Mouse (Mus musculus): ENCODE measurements around the gene Angel2. TPM values are rescaled to one million over a fixed set of nuclear protein-coding genes. Genes with fewer than 3 reads are reported as not detected.
"Not testable (repeated sequence)": the region's sequence is repeated elsewhere in the genome, so short reads cannot be mapped to it uniquely, and the experiment has no call there.

Gene Angel2
- 10 to 100 TPM; 20.7 to 24.6 TPM for total RNA-seq (2021)
- long read RNA-seq, experiment 1, transcript Angel2-202 (9 exons, 3,714 nt) = major isoform, 11 of 28 reads
- long read RNA-seq, experiment 1, partial matches to known transcripts = 3 of 28 reads
- long read RNA-seq, experiment 1, other reads (novel, unspliced or antisense) = 14 of 28 reads
- long read RNA-seq, experiment 2, transcript Angel2-202 (9 exons, 3,714 nt) = major isoform, 12 of 61 reads
- long read RNA-seq, experiment 2, partial matches to known transcripts = 11 of 61 reads
- long read RNA-seq, experiment 2, other reads (novel, unspliced or antisense) = 36 of 61 reads

DNA sequence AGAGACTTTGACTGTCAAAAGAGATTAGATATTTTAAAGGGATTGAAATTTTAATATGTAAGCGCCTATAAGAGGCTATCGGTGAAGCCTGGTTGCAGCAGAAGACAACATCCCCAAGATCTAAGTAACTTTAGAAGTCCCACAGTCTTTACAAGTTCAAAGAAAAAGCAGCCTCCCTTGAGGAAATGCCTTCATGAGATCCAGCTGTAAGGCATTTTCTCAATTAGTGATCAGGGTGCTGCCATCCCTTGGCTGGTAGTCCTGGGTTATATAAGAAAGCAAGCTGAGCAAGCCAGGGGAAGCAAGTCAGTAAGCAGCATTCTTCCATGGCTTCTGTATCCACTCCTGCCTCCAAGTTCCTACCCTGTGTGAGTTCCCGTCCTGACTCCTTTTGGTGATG is at the start of gene Angel2:
Angel2 (plus strand) TSS at position 301 of the 400 bp plus-strand sequence.
- DNase-seq = not testable (repeated sequence)

DNA sequence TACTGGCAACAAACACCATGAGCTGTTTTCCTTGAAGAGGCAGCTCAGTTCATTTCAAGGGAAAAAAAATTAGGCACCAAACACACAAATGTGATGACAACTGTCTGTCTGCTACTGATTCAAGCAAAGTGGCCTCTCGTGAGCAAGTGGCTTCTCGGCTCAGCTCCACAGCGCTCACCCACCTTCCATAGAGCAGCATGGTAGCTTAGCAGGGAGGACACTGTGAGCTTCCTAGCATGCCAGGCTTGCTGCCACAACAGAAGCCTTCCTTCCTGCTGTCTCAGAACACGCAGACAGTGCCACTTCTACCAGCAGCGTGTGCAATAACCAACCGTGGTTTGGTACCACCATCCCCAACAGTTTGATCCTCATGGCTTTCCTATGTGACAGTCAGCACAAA is 49.2 kb upstream of the Angel2 start:
- no peak for DNase-seq

DNA sequence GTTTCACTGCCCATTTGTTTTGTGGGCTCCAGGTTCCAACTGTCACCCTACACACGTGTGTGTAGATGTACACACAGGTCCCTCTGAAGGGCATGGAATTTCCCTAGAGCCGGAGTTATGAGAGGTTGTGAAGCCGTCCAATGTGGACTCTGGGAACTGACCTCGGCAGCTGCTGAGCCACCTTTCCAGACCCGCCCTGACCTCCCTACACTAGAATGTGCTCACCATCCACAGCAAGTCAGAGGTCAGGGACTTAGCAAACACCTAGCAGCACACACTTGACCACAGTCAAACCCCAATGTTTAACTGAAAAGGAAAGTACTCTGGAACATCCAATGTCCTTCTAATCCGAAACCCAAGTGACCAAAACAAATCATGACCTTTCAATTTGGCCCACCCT is 44.3 kb upstream of the Angel2 start:
- DNase-seq = no peak

DNA sequence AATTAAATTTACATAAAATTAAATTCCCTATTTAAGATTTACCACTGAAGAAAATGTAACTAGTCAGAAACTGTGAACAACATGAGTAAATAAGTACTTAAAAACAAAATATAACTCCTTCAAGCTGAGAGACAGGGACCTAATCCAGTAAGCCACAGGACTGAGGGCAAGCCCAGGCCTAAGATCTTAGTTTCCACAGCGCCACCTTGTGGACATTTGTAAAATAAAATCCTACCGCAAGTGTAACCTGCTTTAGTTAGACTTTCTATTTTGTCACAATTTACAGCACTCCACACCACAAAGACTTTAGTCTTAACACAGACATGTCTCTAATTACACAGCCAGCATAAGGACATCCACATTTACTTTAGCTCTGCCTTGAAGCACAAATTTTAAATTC is 43.5 kb upstream of the Angel2 start:
- DNase-seq = no peak

DNA sequence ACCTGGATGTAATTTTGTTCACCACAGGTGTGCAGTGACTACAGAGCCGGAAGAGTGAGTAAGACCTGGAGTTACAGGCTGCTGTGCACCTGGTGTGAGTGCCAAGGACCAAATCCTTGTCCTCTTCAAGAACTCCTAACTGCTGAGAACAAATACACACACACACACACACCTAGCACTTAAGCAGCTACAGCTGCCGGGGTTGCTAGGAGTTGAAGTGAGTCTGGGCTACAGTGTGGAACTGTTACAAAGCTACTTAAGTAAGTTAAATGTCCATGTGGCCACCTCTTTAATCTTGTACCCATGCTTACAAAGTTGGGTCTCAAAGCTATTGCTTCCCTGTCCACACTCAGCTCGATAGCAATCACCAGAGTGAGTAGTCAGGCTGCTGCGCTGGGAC is 38.9 kb upstream of the Angel2 start:
- no peak for DNase-seq

DNA sequence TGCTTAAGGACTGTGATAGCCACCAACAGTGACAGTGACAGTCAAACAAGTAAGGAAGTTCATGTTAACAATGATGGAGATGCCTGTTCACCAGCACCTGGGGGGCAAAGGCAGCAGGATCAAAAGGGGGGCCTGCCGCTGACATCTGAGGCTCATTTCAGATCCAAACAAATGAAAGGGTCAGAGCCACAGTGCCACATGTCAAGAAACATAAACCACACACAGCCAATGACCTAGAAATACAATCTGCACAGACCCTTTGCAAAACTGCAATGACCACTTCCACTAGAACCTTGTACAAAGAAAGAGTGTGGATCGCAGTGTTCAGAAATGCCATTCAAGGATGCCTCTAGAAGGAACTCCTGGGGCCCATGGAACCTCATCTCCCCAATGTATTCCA is 36.9 kb upstream of the Angel2 start:
- DNase-seq = no peak

DNA sequence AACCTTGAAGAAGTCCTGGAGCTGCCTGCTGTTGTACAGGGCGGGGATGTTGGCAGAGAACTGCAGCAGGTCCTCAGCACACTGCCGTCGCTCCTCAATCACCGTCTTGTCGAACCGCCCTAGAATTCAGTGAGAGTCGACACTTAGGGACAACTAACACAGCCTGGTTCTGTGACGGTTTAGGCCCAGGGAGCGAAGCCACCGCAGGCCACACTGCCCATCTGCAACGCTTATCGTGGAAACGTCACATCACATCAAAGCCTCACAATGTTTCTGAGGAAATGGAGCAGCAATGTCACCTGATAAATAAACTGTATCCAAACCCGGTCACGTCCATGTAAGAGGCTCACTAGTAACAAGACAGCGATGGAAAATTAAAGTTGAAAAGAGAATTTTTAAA is 36.3 kb upstream of the Angel2 start:
- no peak for DNase-seq

DNA sequence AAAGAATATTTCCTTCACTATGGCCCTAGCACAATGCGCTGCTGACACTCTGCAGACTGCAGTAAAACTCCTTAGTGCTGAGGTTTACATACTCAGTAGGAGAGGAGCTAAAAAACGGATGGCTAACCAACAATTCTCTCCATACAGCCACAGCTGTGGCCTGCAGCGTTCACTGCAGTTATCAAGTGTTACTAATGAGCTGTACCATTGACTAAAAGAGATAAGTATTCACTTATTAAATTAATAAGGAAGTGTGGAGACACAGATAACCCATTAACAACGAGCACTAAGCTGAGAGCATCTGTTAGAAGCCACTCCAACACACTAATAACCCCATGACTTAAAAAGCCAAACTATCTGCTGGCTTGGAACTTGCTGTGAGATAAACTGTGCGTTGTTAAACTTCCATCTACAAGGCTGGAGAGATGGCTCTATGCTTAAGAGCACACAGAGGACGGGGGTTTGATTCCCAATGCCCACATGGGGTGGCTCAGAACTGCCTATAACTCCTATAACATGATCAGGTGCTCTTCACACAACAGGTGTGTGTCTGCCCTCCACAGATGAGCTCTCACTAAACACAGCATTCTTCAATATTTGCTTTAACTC is 31.2 kb upstream of the Angel2 start:
- DNase-seq = no peak

DNA sequence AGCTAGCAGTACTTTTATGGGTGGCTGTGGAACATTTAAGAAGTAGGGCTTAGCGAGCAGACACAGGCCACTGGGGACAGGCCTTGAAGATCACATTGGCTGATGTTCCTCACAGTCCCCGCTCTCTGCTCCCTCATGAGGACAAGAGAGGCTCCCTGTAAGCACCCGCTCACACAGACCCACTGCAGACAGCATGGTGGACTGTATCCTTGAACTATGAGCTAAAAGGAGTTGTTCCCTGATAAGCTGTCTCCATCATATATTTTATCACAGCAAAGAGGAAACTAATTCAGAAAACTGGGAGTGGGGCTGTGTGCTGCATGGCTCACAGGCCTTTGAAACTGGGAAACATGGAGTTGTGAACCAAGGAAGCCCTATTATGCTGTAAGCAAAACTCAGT is 26.7 kb upstream of the Angel2 start:
- DNase-seq = no peak

DNA sequence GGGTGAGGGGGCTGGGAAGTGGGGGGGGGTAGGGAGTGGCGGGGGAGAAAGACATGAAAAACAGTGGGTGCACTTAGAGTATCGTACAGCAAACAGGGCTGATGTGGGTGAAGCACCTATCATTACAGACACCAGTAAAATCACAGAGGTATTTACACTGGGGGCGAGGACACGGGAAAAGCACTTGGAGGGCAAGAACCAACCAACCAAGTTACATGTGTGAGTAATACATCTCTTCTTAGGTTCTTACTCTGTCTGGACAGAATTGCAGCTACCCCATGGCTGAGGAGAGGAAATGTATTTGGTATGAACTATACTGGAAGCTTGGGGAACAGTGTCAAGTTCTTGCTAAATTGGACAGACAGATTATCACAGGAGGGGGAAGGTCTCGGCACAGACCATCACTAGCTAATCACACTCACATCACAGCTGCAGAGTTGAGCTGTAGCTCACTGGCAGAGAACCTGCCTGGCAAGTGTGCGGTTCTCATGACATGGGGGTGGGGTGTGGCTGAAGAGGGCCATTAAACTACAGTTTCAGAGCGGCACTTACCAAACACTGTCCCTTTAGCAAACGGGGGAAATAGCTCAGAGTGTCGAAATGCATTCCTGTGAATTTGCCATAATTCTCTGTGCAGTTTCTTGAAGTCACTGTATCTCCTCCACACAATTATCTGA is 25.9 kb upstream of the Angel2 start:
- no peak for DNase-seq

DNA sequence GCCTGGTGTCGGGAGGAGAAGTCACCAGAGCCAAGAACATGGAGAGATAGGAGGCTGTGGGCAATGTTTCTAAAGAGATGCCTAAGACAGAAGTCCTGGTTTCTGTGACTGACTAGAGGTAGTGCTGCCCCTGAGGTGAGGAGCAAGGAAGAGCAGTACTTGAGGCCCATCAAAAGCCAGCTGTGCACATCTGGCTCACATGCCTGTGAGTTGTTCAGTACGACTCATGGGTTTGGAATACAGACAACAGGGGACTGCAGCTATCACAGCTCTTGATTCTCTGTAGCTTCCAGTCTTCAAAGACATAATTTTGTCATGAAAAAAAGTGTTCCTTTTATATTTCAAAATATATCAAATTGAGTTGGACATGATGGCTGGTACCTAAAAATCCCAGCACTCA is 23.8 kb upstream of the Angel2 start:
- DNase-seq = no peak

DNA sequence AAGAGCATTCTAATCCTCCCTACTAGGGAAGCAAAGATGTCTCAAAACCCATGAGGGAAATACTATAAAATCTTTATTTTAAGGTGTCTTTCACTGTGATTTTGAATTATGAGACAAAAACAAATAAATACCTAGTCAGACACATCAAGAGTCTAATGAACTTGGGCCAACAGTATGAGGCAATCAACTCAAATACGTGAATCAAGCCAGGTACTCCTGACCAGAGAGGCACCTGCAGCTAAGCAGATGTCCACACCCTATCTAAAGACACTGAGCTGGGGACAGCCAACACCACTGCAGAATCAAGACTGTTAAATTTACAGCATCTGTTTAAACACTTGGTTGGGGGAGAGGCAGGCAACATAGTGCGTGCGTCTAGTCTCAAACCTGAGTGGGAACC is 20.8 kb upstream of the Angel2 start:
- no peak for DNase-seq

DNA sequence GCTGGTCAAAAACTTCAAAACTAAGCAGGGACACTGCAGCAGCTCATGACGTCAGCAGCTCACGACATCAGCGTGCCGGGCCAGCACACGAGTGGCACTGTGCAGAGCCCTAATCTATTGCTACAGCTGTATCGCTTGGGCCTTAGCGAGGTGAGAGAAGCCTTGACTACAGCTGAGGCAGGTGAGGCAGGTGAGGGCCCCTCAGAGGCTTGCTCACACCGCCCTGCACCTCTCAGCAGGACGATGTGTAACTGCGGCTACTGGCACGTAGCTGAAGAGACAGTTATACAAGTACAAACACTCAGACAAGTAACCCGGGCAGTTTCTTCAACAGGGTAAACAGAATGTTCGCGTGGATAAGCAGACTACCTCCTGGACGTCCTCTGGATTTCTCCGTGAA is 20.2 kb upstream of the Angel2 start:
- no peak for DNase-seq

DNA sequence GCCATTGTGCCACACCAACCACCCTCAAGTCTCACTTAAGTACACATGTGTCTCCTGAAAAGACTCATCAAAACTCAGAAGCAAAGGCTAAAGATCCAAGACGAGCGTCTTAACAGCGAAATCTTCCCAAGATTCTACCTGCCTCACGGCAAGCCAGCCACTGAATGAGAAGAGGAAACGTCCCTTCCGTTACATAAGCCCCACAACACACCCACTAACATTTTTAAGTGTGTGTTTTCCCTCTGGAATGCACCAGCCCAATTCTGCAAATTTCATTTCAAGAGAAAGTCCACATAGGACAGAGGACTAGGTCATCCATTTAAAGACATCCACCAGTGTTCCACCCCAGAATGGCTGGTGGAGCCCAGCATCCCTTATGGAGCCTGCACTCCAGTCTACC is 14.1 kb upstream of the Angel2 start:
- DNase-seq = no peak

DNA sequence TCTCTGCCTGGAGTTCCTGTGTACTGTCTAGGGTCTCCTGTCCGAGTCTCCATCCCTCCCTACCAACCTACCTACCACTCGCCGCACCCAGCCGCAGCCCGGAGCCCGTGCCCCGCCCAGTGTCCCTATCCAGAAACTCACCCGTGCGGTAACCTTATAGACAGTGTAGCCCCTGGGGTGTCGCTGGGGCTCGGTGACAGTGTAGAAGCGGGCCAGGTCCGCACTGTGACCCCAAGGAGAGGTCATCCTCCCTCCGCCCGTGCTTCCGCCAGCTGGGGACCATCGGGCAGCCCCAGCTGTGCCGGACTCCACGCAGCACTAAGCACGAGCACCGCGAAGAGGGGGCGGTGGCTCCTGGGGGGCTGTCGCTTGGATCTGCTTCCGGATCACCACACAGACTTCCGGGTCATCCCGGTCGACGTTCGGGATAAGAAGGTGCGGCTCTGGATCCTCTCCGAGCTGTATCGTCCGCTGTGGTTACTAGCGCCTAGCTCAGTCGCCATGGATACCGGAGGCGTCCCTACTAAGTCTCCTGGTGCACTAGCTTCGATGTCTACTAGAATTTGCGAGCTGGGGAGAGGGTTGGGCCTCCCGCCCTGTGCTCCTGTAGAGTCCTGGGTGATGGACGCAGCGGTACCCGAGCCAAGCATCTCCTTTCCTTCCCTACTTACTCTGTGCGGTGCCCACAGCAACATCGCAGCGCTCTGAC is 13.3 kb upstream of the Angel2 start, which contains the start of gene Rps6kc1:
Rps6kc1 (minus strand) TSS at position 356 of the 709 bp plus-strand sequence.
- DNase-seq = peak; percentile 79

DNA sequence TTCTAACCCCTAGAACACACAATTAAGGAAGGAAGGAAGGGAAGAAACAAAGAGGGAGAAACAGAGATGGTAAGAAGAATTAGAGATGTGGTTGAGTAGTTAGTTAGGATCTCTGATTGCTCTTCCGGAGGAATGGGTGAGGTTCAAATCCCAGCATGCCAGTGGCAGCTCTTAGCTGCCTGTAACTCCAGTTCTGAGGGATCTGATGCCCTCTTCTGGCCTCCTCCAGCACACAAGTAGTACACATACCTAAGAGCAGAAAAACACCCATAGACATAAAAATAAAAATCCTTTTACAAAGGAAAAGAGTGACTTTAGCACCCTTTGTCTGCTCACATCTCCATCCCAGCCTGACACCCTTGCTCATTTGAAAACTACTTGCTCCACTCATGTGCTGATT is 12.3 kb upstream of the Angel2 start:
- DNase-seq = no peak

DNA sequence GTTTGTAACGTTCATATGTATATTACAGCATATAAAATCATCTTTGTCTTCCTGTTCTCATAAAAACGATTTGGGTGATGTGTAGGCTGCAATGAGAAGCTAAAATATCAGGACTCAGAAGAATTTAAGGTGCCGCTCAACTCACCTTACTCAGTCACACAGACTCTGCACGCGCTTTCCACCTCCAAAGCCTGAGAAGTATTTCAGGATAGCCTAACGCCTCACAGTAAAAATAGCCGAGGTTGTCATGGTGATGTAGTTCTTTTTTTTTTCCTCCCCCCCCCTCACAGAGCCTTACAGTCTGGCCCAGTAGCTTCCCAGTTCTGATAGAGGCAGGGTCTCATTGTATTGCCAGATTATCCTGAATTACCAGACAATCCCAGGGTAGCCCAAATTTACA is 6.0 kb upstream of the Angel2 start:
- no peak for DNase-seq

DNA sequence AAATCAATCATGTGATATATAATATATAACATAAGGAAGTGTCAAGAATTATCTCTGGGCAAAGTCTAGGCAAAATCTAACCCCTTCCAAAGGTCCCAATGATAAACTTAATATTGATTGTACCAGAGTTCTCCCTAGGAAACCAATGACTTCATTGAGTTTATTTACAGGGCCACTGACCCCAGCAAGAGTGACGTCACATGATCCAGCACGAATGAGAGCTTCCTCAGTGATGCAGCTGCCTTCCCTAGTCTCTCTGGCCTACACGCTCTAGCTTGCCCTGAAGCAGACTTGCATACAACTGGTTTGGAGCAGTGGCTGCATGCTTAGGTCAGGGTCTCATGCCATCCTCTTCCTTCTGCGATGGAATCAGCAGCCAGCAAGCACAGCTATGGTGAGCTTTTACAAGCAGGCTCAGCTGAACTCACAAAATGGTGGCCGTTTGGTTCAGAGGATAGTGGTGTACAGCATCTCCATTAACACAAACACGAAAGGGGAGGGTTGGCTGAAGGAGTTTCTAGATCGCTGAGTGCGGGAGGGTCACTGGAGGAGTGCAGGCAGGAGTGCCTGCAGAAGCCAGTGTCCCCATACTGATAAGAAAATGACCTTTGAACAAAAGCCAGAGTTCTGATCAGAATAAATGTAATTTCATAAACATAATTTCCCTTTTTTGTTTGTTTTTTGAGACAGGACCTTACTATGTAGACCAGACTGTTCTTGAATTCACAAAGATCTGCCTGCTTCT is 5.0 kb upstream of the Angel2 start:
- DNase-seq = no peak

DNA sequence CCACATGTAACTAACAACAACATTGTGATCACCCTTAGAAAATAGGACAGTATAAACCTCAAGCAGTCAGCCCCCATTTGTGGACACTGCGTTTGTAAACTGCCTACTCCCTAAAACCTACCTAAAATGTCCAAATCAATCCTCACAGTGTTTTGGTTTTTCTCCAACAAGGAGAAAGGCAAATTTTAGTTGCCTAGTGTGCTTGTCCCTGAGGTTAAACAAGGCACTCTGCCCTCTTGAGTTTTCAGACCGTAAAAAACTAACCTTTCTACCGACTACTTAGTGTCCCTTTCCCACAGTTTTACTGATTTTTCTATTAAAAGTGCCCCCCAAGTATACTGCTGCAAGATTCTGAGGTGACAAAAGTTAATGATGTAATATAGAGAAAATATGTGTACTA is 2.4 kb downstream of the Angel2 start:
- DNase-seq = no peak

DNA sequence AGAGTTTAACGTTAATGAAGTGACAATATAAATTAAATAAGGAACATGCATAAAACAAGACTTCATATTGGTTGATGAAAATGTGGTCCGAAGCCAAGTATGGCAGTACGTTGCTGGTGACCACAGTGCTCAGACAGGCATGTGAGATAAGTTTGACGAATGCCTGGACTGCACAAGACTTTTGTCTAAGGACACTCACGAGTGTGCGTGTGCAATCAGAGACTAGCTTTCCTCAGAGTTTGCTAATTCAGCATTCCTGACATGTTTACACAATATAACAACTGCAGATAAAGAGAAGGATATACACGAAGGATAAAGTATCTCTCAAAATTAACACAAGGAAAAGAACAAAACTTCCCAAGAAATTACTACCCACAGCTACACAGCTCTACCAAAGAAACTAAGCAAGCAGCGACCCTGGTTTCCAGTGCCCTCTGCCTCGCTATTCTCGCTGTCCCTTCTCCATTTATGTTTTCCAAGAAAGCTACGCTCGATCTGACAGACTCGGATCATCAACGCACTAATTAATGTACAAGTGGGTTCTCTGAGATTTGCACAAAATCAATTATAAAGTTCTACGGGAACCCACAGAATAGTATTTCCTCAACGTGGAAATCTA is 2.9 kb downstream of the Angel2 start:
- no peak for DNase-seq

DNA sequence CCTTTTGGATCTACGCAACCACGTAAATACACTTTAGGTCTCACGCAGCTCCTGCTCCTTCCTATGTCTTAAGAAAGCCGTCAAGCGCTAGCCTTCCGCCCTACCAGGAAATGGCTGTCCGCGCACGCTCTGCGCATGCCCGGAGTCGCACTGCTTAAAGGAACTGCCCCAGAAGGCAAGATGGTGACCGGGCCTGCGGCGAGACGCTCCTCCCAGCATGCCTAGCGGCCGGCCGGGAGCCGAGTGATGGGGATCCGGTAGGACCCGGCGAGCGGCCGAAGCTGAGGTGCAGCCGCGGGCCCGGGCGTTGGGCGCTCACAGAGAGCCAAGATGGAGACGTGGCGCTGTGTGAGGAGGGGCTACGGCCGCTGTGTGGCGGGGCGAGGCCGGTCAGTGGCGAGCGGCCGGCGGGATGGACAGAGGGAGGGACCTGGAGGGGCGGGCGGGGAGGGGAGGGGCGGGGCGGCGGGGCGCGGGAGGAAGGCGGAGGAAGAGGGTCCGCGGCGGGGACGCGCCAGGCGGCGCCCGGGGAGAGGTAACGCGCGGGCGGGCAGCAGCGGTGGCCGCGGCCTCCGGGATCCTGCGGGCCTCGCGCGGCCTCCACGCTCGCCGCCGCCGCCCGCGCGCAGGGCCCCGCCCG is 3.6 kb downstream of the Angel2 start:
- peak; percentile 97 for DNase-seq
